Mouse (Mus musculus) midbrain, embryonic 12.5 days (tissue): ENCODE data around the gene Nhej1. TPM values are rescaled to one million over a fixed set of nuclear protein-coding genes. Genes with fewer than 3 reads are reported as not detected.

Experiments
- ATAC-seq: fragments of 200-750 bp; cut with Nextera tagmentation; 2 replicates; pipeline ENCODE4 v1.8.0; 2017; ENCODE audit warnings: low read depth, moderate TSS enrichment, moderate library complexity; ENCODE audit not compliant: low FRiP score
- H3K27ac ChIP-seq: fragments of 300-500 bp; sonication (generic); replicated peaks from 2 replicates; pipeline ENCODE4 v1.5.1; 2016; ENCODE audit warnings: mild to moderate bottlenecking
- H3K27me3 ChIP-seq: fragments of 300-500 bp; sonication (generic); 2 replicates; pipeline ENCODE4 v1.6.1; 2016; ENCODE audit warnings: mild to moderate bottlenecking
- H3K36me3 ChIP-seq: fragments of 300-500 bp; sonication (generic); 2 replicates; pipeline ENCODE4 v1.6.1; 2016
- H3K4me1 ChIP-seq: fragments of 300-500 bp; sonication (generic); 2 replicates; pipeline ENCODE4 v1.6.1; 2016
- H3K4me2 ChIP-seq: fragments of 300-500 bp; sonication (generic); replicated peaks from 2 replicates; pipeline ENCODE4 v1.6.1; 2016; ENCODE audit warnings: mild to moderate bottlenecking, moderate library complexity
- H3K4me3 ChIP-seq: fragments of 300-500 bp; sonication (generic); 2 replicates; pipeline ENCODE4 v1.5.1; 2016; ENCODE audit warnings: mild to moderate bottlenecking
- H3K9ac ChIP-seq: fragments of 300-500 bp; sonication (generic); replicated peaks from 2 replicates; pipeline ENCODE4 v1.6.1; 2016; ENCODE audit warnings: mild to moderate bottlenecking, moderate library complexity
- H3K9me3 ChIP-seq: fragments of 300-500 bp; sonication (generic); 2 replicates; pipeline ENCODE4 v1.6.1; 2016; ENCODE audit warnings: mild to moderate bottlenecking
- WGBS: fragments of 180-500 bp; shearing (Covaris S2); methylation state at CpG from one replicate; pipeline ENCODE4 v1.1.7; 2016; 5-methylcytosine and 5-hydroxymethylcytosine counted together
- polyA plus RNA-seq: library from polyadenylated mRNA; unstranded; fragments of >200 nt; fragmentation: Nextera tagmentation; extraction: Ambion mirVana; gene quantifications from 2 replicates; pipeline ENCODE4 v1.2.1, GENCODE M21; 2016

Nhej1 gene
- polyA plus RNA-seq, 1 experiment from 2014 or later, result 11.7 TPM

DNA sequence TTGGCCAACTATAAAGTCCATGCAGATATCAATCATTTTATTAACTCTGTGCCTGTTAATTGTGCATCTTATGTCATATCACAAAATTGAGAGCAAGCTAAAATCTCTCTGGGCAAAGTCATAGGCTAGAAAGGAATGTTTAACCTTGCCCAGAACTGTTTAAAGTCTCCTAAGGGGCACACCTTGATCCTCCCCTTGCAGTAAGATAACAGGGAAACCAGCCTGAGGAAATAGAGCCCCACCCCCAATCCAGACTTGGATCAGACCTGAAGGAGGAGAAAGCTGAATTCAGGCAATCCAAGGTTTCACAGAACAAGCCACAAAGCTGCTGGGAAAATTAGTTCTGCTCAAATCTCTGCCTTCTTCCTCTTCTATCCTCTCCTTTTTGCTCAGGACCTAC lies 114.2 kb downstream of the Nhej1 start:
- H3K36me3 ChIP-seq, result no peaks in the 10 kb centered on the region
- no peak for ATAC-seq

DNA sequence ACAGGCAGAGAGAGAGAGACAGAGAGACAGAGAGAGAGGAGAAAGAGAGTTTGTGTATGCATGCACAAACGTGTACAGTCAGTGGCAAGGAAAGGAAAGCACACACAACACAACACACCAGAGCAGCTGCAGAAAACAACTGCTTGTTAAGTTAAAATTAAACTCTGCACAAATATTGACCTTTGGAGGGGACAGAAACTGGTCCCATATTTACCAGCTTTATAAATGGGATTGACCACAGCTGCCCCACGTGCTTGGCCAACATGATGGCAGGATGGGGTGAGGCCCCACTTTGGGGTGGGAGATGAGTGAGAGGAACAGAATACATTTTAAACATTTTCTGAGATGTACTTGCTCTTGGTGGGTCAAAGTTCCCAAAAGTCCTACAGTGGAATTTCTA lies 114.8 kb downstream of the Nhej1 start:
- Histone ChIP-seq H3K4me1 (no peaks in the 10 kb centered on the region), H3K27me3 (peaks cover 6% of the 10 kb centered on the region; the same call in 1 of the 2 replicates), H3K4me2 (no peak overlapping the region), H3K36me3 (no peaks in the 10 kb centered on the region), H3K27ac (no peak overlapping the region), H3K9me3 (no peaks in the 10 kb centered on the region), H3K9ac (no peak overlapping the region), H3K4me3 (no peak overlapping the region)
- WGBS, result 76% methylated on average over 2 of the region's 2 CpGs
- no peak for ATAC-seq

More for the DNA sequence above, 114.2 kb downstream of the Nhej1 start:
- H3K27ac ChIP-seq, result no peak overlapping the region
- no peak overlapping the region for H3K4me2 ChIP-seq
- 0 out of 2 replicates have a peak, but pooled peaks cover 3% of the 10 kb centered on the region for H3K4me1 ChIP-seq
- H3K27me3 ChIP-seq, result peaks cover 12% of the 10 kb centered on the region
- H3K9ac ChIP-seq, result no peak overlapping the region
- no peak overlapping the region for H3K4me3 ChIP-seq
- no peaks in the 10 kb centered on the region for H3K9me3 ChIP-seq

DNA sequence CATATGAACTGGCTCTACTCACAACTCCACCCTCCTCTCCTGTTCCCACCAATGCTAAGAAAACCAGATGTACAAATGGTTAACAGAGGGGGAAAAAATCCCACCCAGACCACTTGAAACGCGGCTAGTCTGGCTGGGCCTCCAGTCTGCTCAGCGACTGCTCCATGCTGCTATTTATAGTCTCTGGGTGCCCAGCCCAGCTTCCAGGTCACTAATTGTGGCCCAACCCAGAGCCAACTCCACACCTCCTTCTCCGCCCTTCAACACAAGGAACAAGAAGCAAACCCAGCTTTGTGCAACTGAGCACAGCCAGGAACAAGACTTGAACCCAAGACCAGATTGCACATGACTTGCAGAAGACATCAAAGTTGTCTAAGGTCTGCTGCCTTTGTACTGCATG lies 119.0 kb downstream of the Nhej1 start:
- no peak for ATAC-seq
- no peaks in the 10 kb centered on the region for H3K36me3 ChIP-seq
- 79% methylated on average over 4 of the region's 4 CpGs for WGBS
- H3K9ac ChIP-seq, result no peak overlapping the region
- H3K27me3 ChIP-seq, result peaks cover 5% of the 10 kb centered on the region; the same call in 1 of the 2 replicates
- H3K4me3 ChIP-seq, result no peak overlapping the region
- H3K27ac ChIP-seq, result no peak overlapping the region
- H3K4me1 ChIP-seq, result no peaks in the 10 kb centered on the region
- H3K9me3 ChIP-seq, result no peaks in the 10 kb centered on the region
- no peak overlapping the region for H3K4me2 ChIP-seq

DNA sequence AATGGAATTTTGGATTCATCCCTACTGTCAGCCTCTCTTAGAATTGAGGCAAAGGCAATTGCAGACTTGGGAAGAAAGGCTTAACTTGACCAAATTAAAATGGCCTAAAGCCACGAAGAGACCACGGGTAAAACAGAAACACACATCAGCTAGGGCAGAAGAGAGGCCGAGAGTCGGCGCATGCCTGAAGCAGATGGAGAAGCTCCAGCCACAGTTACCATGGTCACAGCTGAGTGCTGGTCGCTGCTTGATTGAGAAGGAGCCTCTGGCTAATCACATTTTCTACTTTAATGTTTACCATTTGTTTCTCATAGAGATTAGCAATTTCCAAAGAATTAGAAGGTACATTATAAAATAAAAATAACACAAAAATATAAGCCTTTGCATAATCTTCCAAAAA lies 123.8 kb downstream of the Nhej1 start:
- no peak overlapping the region for H3K9ac ChIP-seq
- H3K27ac ChIP-seq, result no peak overlapping the region
- no peak overlapping the region for H3K4me3 ChIP-seq
- H3K4me1 ChIP-seq, result no peaks in the 10 kb centered on the region
- H3K27me3 ChIP-seq, result peaks cover 2% of the 10 kb centered on the region; the same call in 1 of the 2 replicates
- ATAC-seq, result no peak
- no peaks in the 10 kb centered on the region for H3K36me3 ChIP-seq
- WGBS, result 69% methylated on average over 6 of the region's 6 CpGs
- no peaks in the 10 kb centered on the region for H3K9me3 ChIP-seq
- no peak overlapping the region for H3K4me2 ChIP-seq

DNA sequence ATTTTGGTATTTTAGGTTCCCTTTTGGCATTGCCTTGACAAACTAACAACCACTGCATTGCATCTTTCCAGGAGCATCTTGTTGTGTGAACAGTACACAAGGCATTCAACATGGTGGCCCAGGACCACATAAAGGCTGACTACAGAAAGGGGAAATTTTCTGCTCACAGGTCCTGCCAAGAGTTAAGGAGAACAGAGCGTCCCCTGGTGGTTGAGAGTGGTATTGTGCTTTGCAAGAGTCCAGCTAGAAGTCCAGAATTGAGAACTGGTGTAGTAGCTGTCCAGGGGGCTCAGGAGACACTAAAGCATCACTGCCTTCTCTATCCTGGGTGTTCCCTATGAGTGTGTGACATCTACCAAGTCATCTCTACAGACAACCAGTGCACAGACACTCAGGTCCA lies 124.5 kb downstream of the Nhej1 start:
- Histone ChIP-seq H3K27ac (no peak overlapping the region), H3K4me2 (no peak overlapping the region), H3K27me3 (no peaks in the 10 kb centered on the region), H3K9ac (no peak overlapping the region), H3K4me1 (no peaks in the 10 kb centered on the region), H3K9me3 (no peaks in the 10 kb centered on the region), H3K36me3 (no peaks in the 10 kb centered on the region), H3K4me3 (no peak overlapping the region)
- ATAC-seq, result no peak
- 0% methylated on average over 1 of the region's 1 CpGs for WGBS

DNA sequence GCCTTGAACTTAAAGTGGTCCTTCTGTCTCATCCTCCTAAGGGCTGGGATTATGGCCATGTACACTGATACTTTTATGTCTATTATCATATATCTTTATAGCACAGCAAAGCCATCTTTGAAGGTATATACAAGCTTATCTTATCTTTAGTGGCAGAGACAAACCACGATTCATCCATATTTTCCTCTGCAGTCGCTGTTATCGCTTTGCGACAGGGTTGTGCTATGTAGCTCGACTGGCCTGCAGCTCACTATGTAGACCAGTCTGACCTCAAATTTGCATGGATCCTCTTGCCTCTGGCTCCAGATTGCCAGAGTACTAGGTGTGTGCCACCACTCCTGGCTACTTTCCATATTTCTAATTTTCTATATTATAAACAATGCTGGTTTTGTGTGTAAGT lies 125.8 kb downstream of the Nhej1 start:
- no peaks in the 10 kb centered on the region for H3K4me1 ChIP-seq
- H3K9me3 ChIP-seq, result no peaks in the 10 kb centered on the region
- H3K9ac ChIP-seq, result no peak overlapping the region
- 89% methylated on average over 5 of the region's 5 CpGs for WGBS
- H3K27ac ChIP-seq, result no peak overlapping the region
- H3K4me3 ChIP-seq, result no peak overlapping the region
- ATAC-seq, result no peak
- H3K36me3 ChIP-seq, result no peaks in the 10 kb centered on the region
- H3K27me3 ChIP-seq, result no peaks in the 10 kb centered on the region
- no peak overlapping the region for H3K4me2 ChIP-seq

DNA sequence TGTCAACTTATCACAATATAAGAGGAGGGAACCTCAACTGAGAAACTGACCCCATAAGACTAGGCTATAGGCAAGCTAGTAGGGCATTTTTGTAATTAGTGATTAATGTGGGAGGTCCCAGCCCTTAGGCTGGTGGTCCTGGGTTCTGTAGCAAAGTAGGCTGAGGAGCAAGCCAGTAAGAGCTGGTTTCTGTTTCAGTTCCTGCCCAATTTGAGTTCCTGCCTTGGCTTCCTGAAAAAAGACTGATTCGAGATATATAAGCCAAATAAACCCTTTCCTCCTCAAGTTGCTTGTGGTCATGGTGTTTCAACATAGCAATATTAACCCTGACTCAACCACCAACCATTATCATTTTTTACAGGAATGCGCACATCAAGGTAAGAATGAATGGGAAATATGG lies 127.8 kb downstream of the Nhej1 start:
- no peak overlapping the region for H3K4me3 ChIP-seq
- H3K4me1 ChIP-seq, result no peaks in the 10 kb centered on the region
- H3K27me3 ChIP-seq, result no peaks in the 10 kb centered on the region
- no peak overlapping the region for H3K9ac ChIP-seq
- 77% methylated on average over 2 of the region's 2 CpGs for WGBS
- no peak for ATAC-seq
- H3K4me2 ChIP-seq, result no peak overlapping the region
- H3K9me3 ChIP-seq, result no peaks in the 10 kb centered on the region
- H3K27ac ChIP-seq, result no peak overlapping the region
- no peaks in the 10 kb centered on the region for H3K36me3 ChIP-seq

DNA sequence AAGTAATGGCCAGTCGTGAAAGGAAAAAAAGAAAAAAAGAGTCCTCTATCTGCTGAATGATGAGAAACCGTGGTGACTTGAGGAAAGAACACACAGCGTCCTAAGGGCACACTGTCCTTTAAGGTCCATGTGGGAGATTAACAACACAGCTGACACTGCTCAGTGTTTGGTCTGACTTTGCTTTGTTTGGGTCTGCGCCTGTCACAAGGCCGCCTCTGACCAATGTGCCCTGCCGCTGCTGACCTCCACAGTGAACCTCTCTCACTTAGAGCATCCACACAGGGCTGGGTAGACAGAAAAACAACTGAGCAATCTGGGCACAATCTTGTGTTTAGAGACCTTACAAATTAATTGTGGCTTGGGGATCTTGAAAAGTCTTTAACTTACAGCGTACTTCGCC lies 148.0 kb downstream of the Nhej1 start:
- H3K4me2 ChIP-seq, result no peak overlapping the region
- 79% methylated on average over 8 of the region's 8 CpGs for WGBS

DNA sequence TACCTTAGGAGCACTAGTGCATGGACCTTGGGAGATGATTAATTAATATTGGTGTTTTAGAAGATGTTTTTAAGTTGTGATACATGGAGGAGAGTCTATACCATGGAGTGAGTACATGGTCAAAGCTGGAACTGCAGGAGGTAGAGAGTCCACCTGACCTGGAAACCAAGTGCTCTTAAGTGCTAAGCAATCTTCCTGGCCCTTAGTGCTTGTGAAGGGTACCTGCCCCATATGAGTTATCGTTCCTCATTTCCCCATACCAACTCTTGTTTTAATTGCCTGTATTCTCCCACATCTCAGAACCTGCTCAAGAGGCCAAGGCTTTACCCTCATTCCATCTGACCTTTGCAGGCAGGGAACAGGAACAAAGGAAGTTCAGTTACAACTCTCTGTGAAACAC lies 149.1 kb downstream of the Nhej1 start:
- Histone ChIP-seq H3K4me3 (no peak overlapping the region), H3K9me3 (no peaks in the 10 kb centered on the region), H3K36me3 (no peaks in the 10 kb centered on the region), H3K9ac (no peak overlapping the region), H3K27ac (no peak overlapping the region), H3K27me3 (no peaks in the 10 kb centered on the region), H3K4me2 (no peak overlapping the region), H3K4me1 (peaks cover 8% of the 10 kb centered on the region; the same call in 1 of the 2 replicates)
- WGBS, result 100% methylated on average over 1 of the region's 1 CpGs
- ATAC-seq, result no peak

More for the DNA sequence above, 148.0 kb downstream of the Nhej1 start:
- Histone ChIP-seq H3K9ac (no peak overlapping the region), H3K4me1 (peaks cover 8% of the 10 kb centered on the region; the same call in 1 of the 2 replicates), H3K36me3 (no peaks in the 10 kb centered on the region), H3K27ac (no peak overlapping the region), H3K9me3 (no peaks in the 10 kb centered on the region), H3K27me3 (no peaks in the 10 kb centered on the region), H3K4me3 (no peak overlapping the region)
- no peak for ATAC-seq

DNA sequence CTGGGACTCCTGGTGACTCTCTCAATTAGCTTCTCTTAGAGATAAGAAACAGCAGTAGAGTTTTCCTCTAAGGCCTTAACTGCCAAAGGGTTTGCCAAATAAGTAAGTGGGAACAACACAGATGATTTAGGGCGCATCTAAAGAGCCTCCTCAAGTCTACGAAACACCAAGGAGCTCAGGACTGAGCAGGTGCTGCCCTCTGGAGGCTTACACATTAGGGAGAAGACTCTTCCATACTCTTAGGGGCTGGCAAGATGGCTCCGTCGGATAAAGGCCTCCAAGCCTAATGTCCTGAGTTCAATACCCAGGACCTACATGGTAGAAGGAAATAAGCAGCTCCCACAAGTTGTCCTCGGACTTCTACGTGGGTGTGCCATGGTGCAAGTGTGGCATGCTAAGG lies 151.4 kb downstream of the Nhej1 start:
- no peak overlapping the region for H3K4me2 ChIP-seq
- H3K9me3 ChIP-seq, result no peaks in the 10 kb centered on the region
- H3K27me3 ChIP-seq, result no peaks in the 10 kb centered on the region
- WGBS, result 89% methylated on average over 6 of the region's 6 CpGs
- H3K4me1 ChIP-seq, result peaks cover 5% of the 10 kb centered on the region; the same call in 1 of the 2 replicates
- no peak overlapping the region for H3K27ac ChIP-seq
- ATAC-seq, result no peak
- H3K4me3 ChIP-seq, result no peak overlapping the region
- H3K9ac ChIP-seq, result no peak overlapping the region
- no peaks in the 10 kb centered on the region for H3K36me3 ChIP-seq

DNA sequence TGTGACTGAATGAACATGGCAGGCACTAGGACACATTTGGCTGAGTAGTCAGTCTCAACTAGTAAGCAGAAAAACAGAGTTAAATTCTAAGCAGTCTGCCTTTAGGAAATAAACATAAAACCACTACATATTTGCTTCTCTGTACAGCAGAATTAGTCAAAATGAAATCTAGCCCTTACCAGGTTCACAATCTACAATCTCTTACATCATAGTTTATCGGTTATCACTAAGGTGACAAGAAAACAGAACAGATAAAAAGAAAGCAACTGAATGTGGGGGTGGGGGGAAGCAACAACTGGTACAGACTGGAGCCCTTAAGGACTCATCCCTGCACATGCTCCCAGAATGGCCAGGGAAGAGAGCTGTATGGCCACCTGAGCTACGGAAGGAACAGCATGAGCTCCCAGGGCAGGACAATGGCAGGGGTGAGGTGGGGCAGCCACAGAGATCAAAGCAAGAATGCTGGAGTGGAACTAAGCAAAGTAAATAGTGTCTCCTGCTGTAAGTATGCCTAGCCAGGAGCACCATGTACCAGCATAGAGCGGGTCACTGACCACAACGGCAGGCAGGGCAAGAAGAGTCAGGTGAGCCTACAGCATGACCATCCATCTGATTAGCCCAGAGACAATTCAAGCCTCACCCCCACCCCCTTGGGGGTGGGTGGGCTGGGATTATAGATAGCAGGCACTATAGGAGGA lies 153.5 kb downstream of the Nhej1 start:
- Histone ChIP-seq H3K36me3 (no peaks in the 10 kb centered on the region), H3K4me3 (no peak overlapping the region), H3K4me2 (no peak overlapping the region), H3K9ac (no peak overlapping the region), H3K27me3 (no peaks in the 10 kb centered on the region), H3K9me3 (no peaks in the 10 kb centered on the region), H3K27ac (no peak overlapping the region), H3K4me1 (no peaks in the 10 kb centered on the region)
- 63% methylated on average over 4 of the region's 4 CpGs for WGBS
- ATAC-seq, result no peak

DNA sequence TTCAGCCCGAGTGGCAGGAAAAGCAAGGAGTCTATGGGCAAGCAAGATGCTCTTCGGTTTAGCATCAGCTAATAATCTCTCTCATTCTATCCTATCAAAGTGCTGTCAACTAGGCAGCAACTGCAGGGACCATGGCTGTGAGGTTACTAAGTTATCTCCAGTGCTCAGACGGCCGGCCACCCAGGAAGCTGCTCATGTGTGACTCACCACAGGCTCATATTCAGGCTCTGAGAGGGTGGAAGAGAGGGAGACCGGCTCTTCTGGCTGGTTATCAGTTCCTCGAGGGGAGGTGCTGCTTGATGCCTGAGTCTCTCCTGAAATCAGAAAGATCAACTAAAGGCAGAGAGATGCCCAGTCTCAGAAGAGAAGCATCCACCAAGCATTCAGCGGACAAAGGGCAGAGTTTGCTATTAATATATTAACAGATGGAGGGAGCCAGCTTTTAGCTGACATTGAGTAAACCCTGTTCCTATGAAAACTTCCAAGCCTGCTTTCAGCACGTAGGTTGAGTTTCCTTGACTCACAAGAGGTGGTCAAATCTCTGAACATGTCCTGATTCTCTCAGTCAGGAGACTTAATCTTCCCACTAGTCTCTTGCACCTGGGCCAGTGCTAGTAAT lies 156.9 kb downstream of the Nhej1 start:
- H3K36me3 ChIP-seq, result no peaks in the 10 kb centered on the region
- no peaks in the 10 kb centered on the region for H3K9me3 ChIP-seq
- H3K4me1 ChIP-seq, result peaks cover 9% of the 10 kb centered on the region
- H3K27me3 ChIP-seq, result 0 out of 2 replicates have a peak, but pooled peaks cover 5% of the 10 kb centered on the region
- no peak overlapping the region for H3K4me2 ChIP-seq
- ATAC-seq, result no peak
- H3K27ac ChIP-seq, result no peak overlapping the region
- 78% methylated on average over 8 of the region's 8 CpGs for WGBS
- no peak overlapping the region for H3K4me3 ChIP-seq
- no peak overlapping the region for H3K9ac ChIP-seq
